Mouse (Mus musculus) skeletal muscle tissue, adult 2 months (tissue): ENCODE data around the gene Chrdl2.
"Not testable (repeated sequence)": the region's sequence is repeated elsewhere in the genome, so short reads cannot be mapped to it uniquely, and the experiment has no call there.

Experiments used
- DNase-seq: peaks from one replicate; pipeline ENCODE4 v3.0.0-alpha.2; 2012; ENCODE audit warnings: low read depth, low spot score

Gene Chrdl2

GRCm38 (mm10) chr7:100005790-100006189, at the start of gene Chrdl2:
Gene Chrdl2, plus strand, starts transcription at chr7:100006172.
- DNase-seq, result no peak

- no peak for DNase-seq
These were observed 48.6 kb upstream of the Chrdl2 start for GRCm38 (mm10) chr7:99957226-99957965.

GRCm38 (mm10) chr7:99960571-99960970, 45.4 kb upstream of the Chrdl2 start:
- not testable (repeated sequence) for DNase-seq

GRCm38 (mm10) chr7:99961518-99961917, 44.5 kb upstream of the Chrdl2 start:
- DNase-seq, result no peak

GRCm38 (mm10) chr7:99962536-99963236, 43.3 kb upstream of the Chrdl2 start:
- DNase-seq, result peak; percentile 55

- DNase-seq, result no peak
These were observed 42.6 kb upstream of the Chrdl2 start for GRCm38 (mm10) chr7:99963237-99963860.

- DNase-seq, result no peak
These were observed 40.7 kb upstream of the Chrdl2 start for GRCm38 (mm10) chr7:99965020-99965841.

GRCm38 (mm10) chr7:99966011-99966721, 39.8 kb upstream of the Chrdl2 start:
- DNase-seq, result no peak

- DNase-seq, result no peak
These were observed 36.8 kb upstream of the Chrdl2 start for GRCm38 (mm10) chr7:99969151-99969550.

GRCm38 (mm10) chr7:99971926-99972325, 34.0 kb upstream of the Chrdl2 start:
- no peak for DNase-seq

GRCm38 (mm10) chr7:99972912-99973311, 33.1 kb upstream of the Chrdl2 start:
- DNase-seq, result not testable (repeated sequence)

- no peak for DNase-seq
These were observed 31.6 kb upstream of the Chrdl2 start for GRCm38 (mm10) chr7:99974208-99974970.

GRCm38 (mm10) chr7:99975819-99976575, 30.0 kb upstream of the Chrdl2 start:
- DNase-seq, result no peak

- no peak for DNase-seq
These were observed 27.9 kb upstream of the Chrdl2 start for GRCm38 (mm10) chr7:99978041-99978440.

- no peak for DNase-seq
These were observed 26.9 kb upstream of the Chrdl2 start for GRCm38 (mm10) chr7:99979081-99979480.

- no peak for DNase-seq
These were observed 26.3 kb upstream of the Chrdl2 start for GRCm38 (mm10) chr7:99979546-99980131.

- DNase-seq, result peak; percentile 90
These were observed 25.8 kb upstream of the Chrdl2 start, which contains the start of gene Rnf169 for GRCm38 (mm10) chr7:99980132-99980591. Gene Rnf169, minus strand, starts transcription at chr7:99980448.

- DNase-seq, result peak; percentile 54
These were observed 24.7 kb upstream of the Chrdl2 start for GRCm38 (mm10) chr7:99981311-99981710.
